Mouse (Mus musculus) hindbrain, embryonic 13.5 days (tissue): Measurements from ENCODE around the gene Hs3st6. TPM values are rescaled to one million over a fixed set of nuclear protein-coding genes. Genes with fewer than 3 reads are reported as not detected.
"Not testable (repeated sequence)": the region's sequence is repeated elsewhere in the genome, so short reads cannot be mapped to it uniquely, and the experiment has no call there.

Experiments
- ATAC-seq: fragments of 200-750 bp; cut with Nextera tagmentation; 2 replicates; pipeline ENCODE4 v1.8.0; 2017; ENCODE audit warnings: moderate TSS enrichment; ENCODE audit not compliant: low FRiP score
- H3K27ac ChIP-seq: fragments of 300-500 bp; sonication (generic); 2 replicates; pipeline ENCODE4 v1.5.1; 2015; ENCODE audit warnings: inconsistent platforms, mild to moderate bottlenecking, moderate library complexity
- H3K27me3 ChIP-seq: fragments of 300-500 bp; sonication (generic); 2 replicates; pipeline ENCODE4 v1.6.1; 2015; ENCODE audit warnings: mild to moderate bottlenecking, inconsistent platforms
- H3K36me3 ChIP-seq: fragments of 300-500 bp; sonication (generic); 2 replicates; pipeline ENCODE4 v1.6.1; 2015; ENCODE audit warnings: mild to moderate bottlenecking, inconsistent platforms
- H3K4me1 ChIP-seq: fragments of 300-500 bp; sonication (generic); replicated peaks from 2 replicates; pipeline ENCODE4 v1.6.1; 2015; ENCODE audit warnings: inconsistent platforms
- H3K4me2 ChIP-seq: fragments of 300-500 bp; sonication (generic); 2 replicates; pipeline ENCODE4 v1.6.1; 2015; ENCODE audit warnings: inconsistent platforms, mild to moderate bottlenecking, moderate library complexity
- H3K4me3 ChIP-seq: fragments of 300-500 bp; sonication (generic); 2 replicates; pipeline ENCODE4 v1.5.1; 2015; ENCODE audit warnings: mild to moderate bottlenecking, inconsistent platforms
- H3K9ac ChIP-seq: fragments of 300-500 bp; sonication (generic); 2 replicates; pipeline ENCODE4 v1.6.1; 2015; ENCODE audit warnings: mild to moderate bottlenecking, inconsistent platforms
- H3K9me3 ChIP-seq: fragments of 300-500 bp; sonication (generic); 2 replicates; pipeline ENCODE4 v1.6.1; 2016; ENCODE audit warnings: inconsistent platforms
- WGBS: fragments of 180-500 bp; shearing (Covaris S2); methylation state at CpG from one replicate; pipeline ENCODE4 v1.1.7; 2015; 5-methylcytosine and 5-hydroxymethylcytosine counted together
- polyA plus RNA-seq: library from polyadenylated mRNA; unstranded; fragments of >200 nt; fragmentation: Nextera tagmentation; extraction: Ambion mirVana; gene quantifications from 2 replicates; pipeline ENCODE4 v1.2.1, GENCODE M21; 2015

Hs3st6 gene
- polyA plus RNA-seq, 1 experiment from 2014 or later: 0.45 TPM

DNA sequence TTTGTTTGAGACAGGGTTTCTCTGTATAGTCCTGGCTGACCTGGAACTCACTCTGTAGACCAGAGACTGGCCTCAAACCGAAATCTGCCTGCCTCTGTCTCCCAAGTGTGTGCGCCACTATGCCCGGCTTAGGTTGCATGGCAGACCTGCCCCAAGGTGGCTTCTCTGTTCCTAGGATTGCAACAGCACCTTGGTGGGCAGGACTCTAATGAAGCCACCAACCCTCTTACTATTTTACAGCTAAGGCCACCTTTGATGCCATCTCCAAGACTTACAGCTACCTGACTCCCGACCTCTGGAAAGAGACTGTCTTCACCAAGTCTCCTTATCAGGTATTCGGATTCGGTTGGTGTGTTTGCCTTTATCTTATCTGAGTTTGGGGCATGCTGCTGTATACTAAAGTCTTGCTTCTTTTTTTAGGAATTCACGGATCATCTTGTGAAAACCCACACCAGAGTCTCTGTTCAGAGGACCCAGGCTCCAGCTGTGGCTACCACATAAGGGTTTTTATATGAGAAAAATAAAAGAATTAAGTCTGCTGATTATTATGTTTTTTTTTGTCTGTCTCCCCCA, 31.3 kb upstream of the Hs3st6 start:
- Histone ChIP-seq H3K36me3 (peaks cover 30% of the 10 kb centered on the region), H3K4me3 (peak overlapping the region; percentile 72), H3K4me2 (peak overlapping the region; percentile 93), H3K4me1 (peaks cover 39% of the 10 kb centered on the region), H3K9ac (peak overlapping the region; percentile 68)
- WGBS: 73% methylated on average over 7 of the region's 7 CpGs
- not testable (repeated sequence) for ATAC-seq, H3K27ac ChIP-seq, H3K9me3 ChIP-seq, H3K27me3 ChIP-seq

DNA sequence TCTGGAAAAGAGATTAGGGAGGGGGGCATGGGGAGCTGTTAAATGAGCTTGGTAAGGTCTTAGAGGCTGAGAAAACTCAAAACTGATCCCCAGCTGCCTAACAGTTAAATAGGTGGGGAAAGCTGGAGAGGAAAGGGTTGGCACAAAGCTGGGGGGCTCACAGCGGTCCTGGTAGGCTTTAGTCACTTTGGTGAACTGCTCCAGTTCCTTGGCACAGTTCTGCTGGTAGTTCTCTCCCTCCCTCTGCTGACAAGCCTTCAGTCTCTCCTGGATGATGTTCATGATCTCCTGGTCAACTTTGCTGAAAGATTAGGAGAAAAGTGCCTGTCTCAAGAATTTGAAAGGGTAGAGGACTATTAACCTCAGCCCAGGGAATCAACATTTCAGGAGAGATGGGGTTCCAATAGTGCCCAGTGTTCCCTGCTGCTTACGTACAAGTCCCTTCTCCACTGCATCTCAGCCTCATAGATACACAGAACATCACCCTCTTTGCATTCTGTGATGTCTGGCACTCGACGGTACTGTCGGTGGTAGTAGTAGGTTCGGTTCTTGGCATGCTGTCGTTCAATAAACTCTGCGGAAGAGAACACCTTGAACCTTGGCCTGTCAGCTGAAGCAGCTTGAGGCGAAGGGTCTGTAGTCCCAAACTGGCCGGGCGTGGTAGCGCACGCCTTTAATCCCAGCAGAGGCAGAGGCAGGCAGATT, 30.4 kb upstream of the Hs3st6 start:
- H3K4me1 ChIP-seq: peaks cover 39% of the 10 kb centered on the region
- 36% methylated on average over 13 of the region's 13 CpGs for WGBS
- no peak overlapping the region for H3K27ac ChIP-seq
- H3K4me3 ChIP-seq: peak overlapping the region; percentile 1; the same call in 1 of the 2 replicates
- peak overlapping the region; percentile 94; the same call in 1 of the 2 replicates for H3K9ac ChIP-seq
- peak overlapping the region; percentile 84 for H3K4me2 ChIP-seq
- 0 out of 2 replicates have a peak, but pooled peaks cover 2% of the 10 kb centered on the region for H3K27me3 ChIP-seq
- no peaks in the 10 kb centered on the region for H3K9me3 ChIP-seq
- ATAC-seq: no peak
- H3K36me3 ChIP-seq: peaks cover 24% of the 10 kb centered on the region

DNA sequence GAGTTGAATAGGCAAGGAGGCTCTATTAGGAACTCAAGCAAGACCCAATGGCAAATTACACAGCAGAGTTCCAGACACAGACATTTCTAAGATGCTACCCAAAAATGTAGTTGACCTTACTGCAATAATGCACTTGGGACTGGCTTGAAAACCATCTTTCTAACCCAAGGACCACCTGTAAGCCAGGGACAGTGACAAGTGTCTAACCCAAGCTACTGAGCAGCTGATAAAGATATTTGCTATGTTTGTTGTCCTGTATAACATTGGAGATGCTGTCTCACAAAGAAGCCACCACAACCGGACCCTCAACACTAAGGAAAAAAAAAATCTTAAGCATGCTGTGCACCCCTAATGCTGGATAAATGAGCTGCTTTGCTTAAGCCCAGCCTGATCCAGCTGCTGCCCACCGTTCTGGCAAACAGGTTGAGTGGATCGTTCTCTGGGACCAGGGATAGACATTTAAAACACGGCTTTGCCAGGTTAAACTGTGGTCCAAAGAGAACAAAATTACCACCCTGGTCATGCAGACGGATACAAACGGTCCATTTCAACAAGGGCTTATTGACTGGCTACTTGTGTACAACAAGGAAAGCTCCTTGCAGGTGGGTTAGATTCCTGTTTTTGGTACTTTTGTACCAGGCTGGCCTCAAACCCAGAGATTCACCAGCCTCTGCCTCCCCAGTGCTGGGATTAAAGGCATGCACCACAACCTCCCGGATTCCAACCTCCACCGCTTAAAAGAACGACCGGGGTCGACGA, 29.5 kb upstream of the Hs3st6 start:
- 6% methylated on average over 12 of the region's 12 CpGs for WGBS
- Histone ChIP-seq H3K27me3 (peaks cover 10% of the 10 kb centered on the region; the same call in 1 of the 2 replicates), H3K27ac (peak overlapping the region; percentile 89), H3K4me3 (peak overlapping the region; percentile 87), H3K36me3 (peaks cover 16% of the 10 kb centered on the region), H3K9me3 (no peaks in the 10 kb centered on the region), H3K4me1 (peaks cover 39% of the 10 kb centered on the region), H3K9ac (peak overlapping the region; percentile 94), H3K4me2 (peak overlapping the region; percentile 84)
- no peak for ATAC-seq

DNA sequence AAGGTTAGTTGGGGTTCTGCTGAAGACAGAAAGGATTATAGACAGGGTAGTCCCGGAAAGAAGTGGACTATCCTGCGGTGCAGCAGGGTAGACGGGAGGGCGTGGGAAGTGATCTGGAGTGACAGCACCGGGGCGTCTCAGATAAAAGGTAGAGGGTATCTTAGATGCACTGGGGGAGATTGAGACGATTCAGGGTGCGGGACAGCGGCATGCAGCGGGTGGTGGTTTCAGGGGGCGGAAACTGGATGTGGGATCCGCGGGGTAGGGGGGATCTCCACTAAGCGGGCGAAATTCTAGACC, 29.0 kb upstream of the Hs3st6 start:
- under 1% methylated on average over 15 of the region's 15 CpGs for WGBS
- peaks cover 16% of the 10 kb centered on the region for H3K36me3 ChIP-seq
- peaks cover 14% of the 10 kb centered on the region; the same call in 1 of the 2 replicates for H3K27me3 ChIP-seq
- peaks cover 35% of the 10 kb centered on the region for H3K4me1 ChIP-seq
- ATAC-seq: no peak
- peak overlapping the region; percentile 89 for H3K27ac ChIP-seq
- peak overlapping the region; percentile 87 for H3K4me3 ChIP-seq
- no peaks in the 10 kb centered on the region for H3K9me3 ChIP-seq
- peak overlapping the region; percentile 84 for H3K4me2 ChIP-seq
- peak overlapping the region; percentile 94 for H3K9ac ChIP-seq

DNA sequence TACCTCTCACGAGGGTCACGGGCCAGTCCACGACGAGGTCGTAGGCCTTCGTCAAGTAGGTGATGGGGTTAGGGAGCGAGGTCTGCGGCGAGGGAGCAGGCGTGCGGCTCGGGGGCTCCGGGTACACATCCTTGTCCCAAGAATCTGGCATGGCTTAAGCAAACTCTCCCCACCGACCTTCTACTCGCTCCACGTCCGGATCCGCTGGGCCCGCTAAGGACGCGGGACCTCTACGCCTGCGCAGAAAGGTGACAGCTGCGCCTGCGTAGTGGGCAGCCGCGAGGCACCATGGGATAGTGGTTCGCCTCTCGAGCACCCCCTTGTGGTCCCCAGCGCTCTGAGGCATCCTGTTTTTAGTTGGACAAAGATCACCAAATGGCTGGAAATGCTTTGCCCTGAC, 28.6 kb upstream of the Hs3st6 start, which contains the start of gene Ndufb10:
Ndufb10 (minus strand) TSS at position 295 of the 400 bp plus-strand sequence.
- H3K9ac ChIP-seq: peak within 1 kb of the TSS; percentile 94
- H3K4me2 ChIP-seq: peak within 1 kb of the TSS; percentile 84
- peaks cover 16% of the 10 kb centered on the region for H3K36me3 ChIP-seq
- peak within 1 kb of the TSS; percentile 87 for H3K4me3 ChIP-seq
- under 1% methylated on average over 30 of the region's 30 CpGs for WGBS
- peaks cover 14% of the 10 kb centered on the region; the same call in 1 of the 2 replicates for H3K27me3 ChIP-seq
- peak within 1 kb of the TSS; percentile 89 for H3K27ac ChIP-seq
- ATAC-seq: peak; percentile 78
- no peaks in the 10 kb centered on the region for H3K9me3 ChIP-seq
- H3K4me1 ChIP-seq: peaks cover 31% of the 10 kb centered on the region

DNA sequence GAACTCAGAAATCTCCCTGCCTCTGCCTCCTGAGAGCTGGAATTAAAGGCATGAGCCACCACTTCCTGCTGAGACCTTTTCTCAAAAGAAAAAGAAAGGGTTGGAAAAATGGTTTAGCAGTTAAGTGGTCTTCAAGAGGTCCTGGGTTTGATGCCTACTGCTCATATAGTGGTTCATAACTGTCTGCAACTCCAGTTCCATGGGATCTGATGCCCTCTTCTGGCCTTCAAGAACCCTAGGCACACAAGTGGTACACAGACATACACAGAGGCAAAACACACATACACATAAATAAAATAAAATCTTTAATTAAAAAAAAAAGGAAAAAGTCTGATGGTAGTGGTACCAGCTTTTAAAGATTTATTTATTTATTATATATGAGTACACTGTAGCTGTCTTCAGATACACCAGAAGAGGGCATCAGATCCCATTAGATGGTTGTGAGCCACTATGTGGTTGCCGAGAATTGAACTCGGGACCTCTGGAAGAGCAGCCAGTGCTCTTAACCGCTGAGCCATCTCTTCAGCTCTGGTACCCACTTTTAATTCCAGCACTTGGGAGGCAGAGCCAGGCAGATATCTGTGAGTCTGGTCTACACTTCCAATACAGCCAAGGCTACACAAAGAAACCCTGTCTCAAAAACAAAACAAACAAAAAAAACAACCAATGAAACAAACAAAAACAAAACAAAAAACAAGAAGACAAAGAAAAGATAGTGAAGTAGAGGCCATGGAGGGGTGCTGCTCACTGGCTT, 27.0 kb upstream of the Hs3st6 start:
- no peak for ATAC-seq
- 75% methylated on average over 3 of the region's 3 CpGs for WGBS
- H3K27me3 ChIP-seq: peaks cover 15% of the 10 kb centered on the region; the same call in 1 of the 2 replicates
- H3K36me3 ChIP-seq: peaks cover 16% of the 10 kb centered on the region
- H3K4me2 ChIP-seq: no peak overlapping the region
- H3K9ac ChIP-seq: no peak overlapping the region
- no peak overlapping the region for H3K27ac ChIP-seq
- peaks cover 28% of the 10 kb centered on the region for H3K4me1 ChIP-seq
- no peak overlapping the region for H3K4me3 ChIP-seq
- no peaks in the 10 kb centered on the region for H3K9me3 ChIP-seq

DNA sequence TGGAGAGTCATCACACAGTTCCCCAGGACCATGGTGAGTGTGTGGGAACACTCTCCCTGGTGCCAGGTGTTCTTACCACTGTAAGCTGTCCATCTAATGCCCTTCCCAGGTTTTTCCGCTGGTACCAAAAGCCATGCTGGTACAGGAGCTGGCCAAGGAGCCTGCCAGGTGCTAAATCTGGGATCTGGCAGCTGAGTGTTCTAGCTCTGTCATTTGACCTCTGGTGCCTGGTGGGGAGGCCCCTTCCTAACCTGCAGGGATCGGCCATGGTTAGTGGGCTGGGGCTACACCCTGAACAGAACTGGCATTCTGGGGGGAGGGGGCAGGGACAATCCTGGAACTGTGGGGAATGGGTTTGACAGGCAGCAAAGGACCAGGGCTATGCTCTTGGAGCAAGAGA, 25.2 kb upstream of the Hs3st6 start, which contains the start of gene Rpl3l:
Rpl3l (plus strand) TSS at position 203 of the 400 bp plus-strand sequence.
- WGBS: 80% methylated on average over 2 of the region's 2 CpGs
- no peak for ATAC-seq

DNA sequence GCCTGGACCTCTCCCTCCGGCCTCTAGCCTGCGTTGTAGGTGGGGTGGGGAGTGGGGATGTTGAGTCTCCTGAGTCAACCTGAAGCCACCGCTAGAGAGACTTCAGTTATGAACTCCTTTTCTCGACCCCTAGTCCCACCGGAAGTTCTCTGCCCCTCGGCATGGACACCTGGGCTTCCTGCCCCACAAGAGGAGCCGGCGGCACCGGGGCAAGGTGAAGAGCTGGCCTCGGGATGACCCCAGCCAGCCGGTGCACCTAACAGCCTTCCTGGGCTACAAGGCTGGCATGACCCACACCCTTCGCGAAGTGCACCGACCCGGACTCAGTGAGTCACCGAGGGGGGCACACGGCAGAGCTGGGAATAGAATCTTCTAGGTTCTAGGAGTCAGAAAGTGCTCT, 24.6 kb upstream of the Hs3st6 start:
- 76% methylated on average over 17 of the region's 17 CpGs for WGBS
- Histone ChIP-seq H3K4me2 (no peak overlapping the region), H3K4me3 (no peak overlapping the region), H3K27ac (no peak overlapping the region), H3K27me3 (peaks cover 25% of the 10 kb centered on the region; the same call in 1 of the 2 replicates), H3K36me3 (no peaks in the 10 kb centered on the region), H3K4me1 (peaks cover 6% of the 10 kb centered on the region), H3K9me3 (no peaks in the 10 kb centered on the region), H3K9ac (0 out of 2 replicates have a peak overlapping the region, but pooled peaks have one; percentile 29)
- ATAC-seq: no peak

More for the DNA sequence above, 25.2 kb upstream of the Hs3st6 start, which contains the start of gene Rpl3l:
- H3K4me1 ChIP-seq: peaks cover 11% of the 10 kb centered on the region
- no peak within 1 kb of the TSS for H3K4me2 ChIP-seq
- peaks cover under 1% of the 10 kb centered on the region; the same call in 1 of the 2 replicates for H3K36me3 ChIP-seq
- peaks cover 23% of the 10 kb centered on the region; the same call in 1 of the 2 replicates for H3K27me3 ChIP-seq
- no peaks in the 10 kb centered on the region for H3K9me3 ChIP-seq
- H3K27ac ChIP-seq: no peak within 1 kb of the TSS
- H3K4me3 ChIP-seq: no peak within 1 kb of the TSS
- H3K9ac ChIP-seq: 0 out of 2 replicates have a peak within 1 kb of the TSS, but pooled peaks have one; percentile 29

DNA sequence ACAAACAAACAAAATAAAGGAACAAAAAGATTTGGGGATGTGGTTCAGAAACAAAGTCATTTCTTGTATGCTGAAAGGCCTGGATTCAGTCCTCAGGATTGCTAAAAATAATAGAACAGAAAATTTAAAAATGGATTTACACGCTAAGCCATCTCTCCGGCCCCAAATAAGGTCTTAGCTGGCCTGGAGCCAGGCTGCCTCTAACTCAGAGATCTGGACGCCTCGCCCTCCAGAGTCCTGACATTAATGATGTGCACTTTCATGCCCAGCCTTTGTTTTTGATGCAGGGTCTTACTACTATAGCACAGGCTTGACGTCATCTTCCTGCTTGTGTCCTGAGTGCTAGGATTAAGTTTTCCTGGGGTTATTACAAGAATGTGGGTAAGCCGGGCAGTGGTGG, 23.7 kb upstream of the Hs3st6 start:
- H3K9me3 ChIP-seq: no peaks in the 10 kb centered on the region
- H3K4me2 ChIP-seq: no peak overlapping the region
- H3K27ac ChIP-seq: no peak overlapping the region
- peaks cover 25% of the 10 kb centered on the region; the same call in 1 of the 2 replicates for H3K27me3 ChIP-seq
- WGBS: 83% methylated on average over 6 of the region's 6 CpGs
- no peaks in the 10 kb centered on the region for H3K4me1 ChIP-seq
- H3K36me3 ChIP-seq: no peaks in the 10 kb centered on the region
- ATAC-seq: no peak
- H3K9ac ChIP-seq: no peak overlapping the region
- H3K4me3 ChIP-seq: no peak overlapping the region

DNA sequence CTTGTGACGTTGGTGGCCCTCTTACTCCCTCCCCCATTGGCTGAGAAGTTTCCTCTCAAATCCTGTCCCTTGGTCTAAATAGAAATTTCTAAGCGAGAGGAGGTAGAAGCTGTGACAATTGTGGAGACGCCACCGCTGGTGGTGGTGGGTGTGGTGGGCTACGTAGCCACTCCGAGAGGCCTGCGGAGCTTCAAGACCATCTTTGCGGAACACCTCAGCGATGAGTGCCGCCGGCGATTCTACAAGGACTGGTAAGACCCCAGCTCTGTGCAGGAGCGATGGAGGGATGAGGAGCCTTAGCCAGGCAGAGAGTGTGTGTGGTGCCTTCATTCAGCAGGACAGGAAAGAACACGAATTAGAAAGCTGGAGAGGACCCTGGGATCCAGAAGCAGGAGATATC, 22.0 kb upstream of the Hs3st6 start:
- 83% methylated on average over 14 of the region's 14 CpGs for WGBS

DNA sequence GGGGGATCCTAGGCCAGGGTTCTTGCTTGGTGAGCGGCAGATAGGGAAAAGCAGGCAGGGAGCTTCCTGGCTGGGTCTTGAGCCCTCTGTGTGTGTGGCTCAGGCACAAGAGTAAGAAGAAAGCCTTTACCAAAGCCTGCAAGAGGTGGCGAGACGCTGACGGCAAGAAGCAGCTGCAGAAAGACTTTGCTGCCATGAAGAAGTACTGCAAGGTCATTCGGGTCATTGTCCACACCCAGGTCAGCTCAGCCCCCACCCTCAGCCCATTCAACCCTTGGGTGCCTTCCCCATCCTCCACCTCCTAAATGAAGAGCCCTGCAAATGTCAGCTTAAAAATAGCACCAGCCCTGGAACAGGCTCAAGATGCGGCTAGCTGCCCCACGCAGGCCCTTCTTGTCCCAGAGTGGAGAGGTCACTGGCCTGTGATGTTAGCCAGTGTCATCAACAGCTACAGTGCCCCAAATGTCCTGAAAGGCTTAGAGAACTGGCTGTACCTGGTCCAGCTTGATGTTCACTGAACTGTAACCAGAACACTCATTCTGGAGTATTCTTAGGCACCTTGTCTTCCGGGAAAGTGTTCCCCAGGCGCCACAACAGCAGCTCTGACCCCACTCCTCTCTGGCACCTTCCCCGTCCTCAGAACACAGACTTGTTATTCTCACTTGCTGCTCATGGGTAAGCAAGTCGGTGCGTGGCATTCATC, 20.4 kb upstream of the Hs3st6 start:
- H3K27me3 ChIP-seq: peaks cover 23% of the 10 kb centered on the region; the same call in 1 of the 2 replicates
- no peaks in the 10 kb centered on the region for H3K9me3 ChIP-seq
- H3K4me3 ChIP-seq: no peak overlapping the region
- H3K27ac ChIP-seq: no peak overlapping the region
- H3K9ac ChIP-seq: 0 out of 2 replicates have a peak overlapping the region, but pooled peaks have one; percentile 4
- H3K4me1 ChIP-seq: peaks cover 18% of the 10 kb centered on the region
- H3K4me2 ChIP-seq: no peak overlapping the region
- 78% methylated on average over 12 of the region's 12 CpGs for WGBS
- no peaks in the 10 kb centered on the region for H3K36me3 ChIP-seq
- no peak for ATAC-seq

More for the DNA sequence above, 22.0 kb upstream of the Hs3st6 start:
- Histone ChIP-seq H3K27ac (no peak overlapping the region), H3K9ac (no peak overlapping the region), H3K4me1 (peaks cover 3% of the 10 kb centered on the region), H3K4me3 (no peak overlapping the region), H3K27me3 (peaks cover 25% of the 10 kb centered on the region; the same call in 1 of the 2 replicates), H3K36me3 (no peaks in the 10 kb centered on the region), H3K4me2 (no peak overlapping the region), H3K9me3 (no peaks in the 10 kb centered on the region)
- ATAC-seq: no peak
